Comparison of ENCODE assay signal across 25 mouse cellular contexts in the genomic region with DNA sequence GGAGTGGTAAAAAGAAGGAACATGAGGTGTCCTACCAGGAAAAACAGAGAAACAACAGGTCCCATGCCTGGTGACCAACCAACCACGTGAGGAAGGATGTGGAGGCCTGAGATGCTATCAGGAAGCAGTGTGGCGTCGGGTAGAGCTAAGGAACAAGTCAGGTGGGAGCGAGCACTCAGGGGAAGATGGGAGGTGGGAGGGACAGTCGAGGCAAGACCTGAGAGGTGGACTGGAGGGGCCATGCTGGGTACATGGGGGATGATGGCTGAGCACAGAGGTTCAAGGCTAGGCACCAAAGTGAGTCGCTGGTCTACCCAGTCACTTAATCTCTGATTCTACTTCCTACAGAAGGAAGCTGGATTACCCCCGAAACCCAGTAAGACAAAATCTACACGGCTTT. TPM values are rescaled to one million over a fixed set of nuclear protein-coding genes. Genes with fewer than 3 reads are reported as not detected.
A peak's percentile ranks its signal among the peaks of the same experiment; 100 is the strongest.
DNase-seq lines count a peak whose midpoint lies in the region; ATAC-seq and TF ChIP-seq lines count a peak whose summit lies in the region.
"Had no signal": no experiment of that assay in that cellular context is flagged by ENCODE, and none has a peak within 500 bp of the region (broad histone marks: within the 10 kb centered on the region; RNA-seq: fewer than 3 reads in every experiment).

No protein-coding gene starts in this region.

- H3K4me3 ChIP-seq in heart, embryonic 14.5 days (ENCODE audit: control insufficient read depth in 1 of 2, insufficient read depth in 1 of 2, low read depth in 1 of 2, low read length in 2 of 2), result no peak overlapping the region
- H3K4me3 ChIP-seq in liver, embryonic 12.5 days, result peak overlapping the region; percentile 60
- no peak overlapping the region for H3K4me3 ChIP-seq in myocyte
- H3K4me3 ChIP-seq: embryonic facial prominence, embryonic 12.5 days; forebrain, embryonic 13.5 days; lung, embryonic 15.5 days; megakaryocyte, embryonic 14.5 days; neural tube, embryonic 12.5 days had no signal

- no peaks in the 10 kb centered on the region for H3K27me3 ChIP-seq in heart, embryonic 14.5 days (ENCODE audit: control insufficient read depth, insufficient read depth, low read length)
- H3K27me3 ChIP-seq in liver, embryonic 12.5 days (replicated peaks), result 0 out of 2 replicates have a peak, but pooled peaks cover 4% of the 10 kb centered on the region
- no peaks in the 10 kb centered on the region for H3K27me3 ChIP-seq in myocyte (ENCODE audit: control insufficient read depth, insufficient read depth, insufficient read length)
- H3K27me3 ChIP-seq: embryonic facial prominence, embryonic 12.5 days; forebrain, embryonic 13.5 days; lung, embryonic 15.5 days had no signal

- no peak overlapping the region for H3K9ac ChIP-seq in heart, embryonic 14.5 days (ENCODE audit: low read length)
- peak overlapping the region; percentile 73 for H3K9ac ChIP-seq in liver, embryonic 12.5 days
- H3K9ac ChIP-seq: embryonic facial prominence, embryonic 12.5 days; forebrain, embryonic 13.5 days; hindbrain, embryonic 14.5 days; lung, embryonic 15.5 days; neural tube, embryonic 12.5 days had no signal

- H3K79me2 ChIP-seq in myocyte (ENCODE audit: control insufficient read depth, insufficient read depth), result peaks cover 18% of the 10 kb centered on the region

- TF ChIP-seq POLR2A in myocyte (IDR thresholded peaks at IDR 0.05; ENCODE audit: insufficient read length, low read depth), result peak; percentile 30

- peaks cover 62 to 90% of the 10 kb centered on the region in 2 experiments for H3K4me1 ChIP-seq in heart, embryonic 14.5 days (ENCODE audit: control insufficient read depth in 2 of 2, insufficient read depth in 2 of 2, low read length in 2 of 2)
- H3K4me1 ChIP-seq in liver, embryonic 12.5 days, result peaks cover 75% of the 10 kb centered on the region
- H3K4me1 ChIP-seq: forebrain, embryonic 13.5 days had no signal

- 64% methylated on average over 8 of the region's 8 CpGs for whole genome bisulfite sequencing in heart, embryonic 14.5 days
- WGBS in liver, embryonic 12.5 days (ENCODE audit: insufficient replicate concordance), result 39% methylated on average over 8 of the region's 8 CpGs

- no peak for ATAC-seq in heart, embryonic 14.5 days (ENCODE audit: insufficient number of reproducible peaks, insufficient read depth, low FRiP score, low read depth)
- no peak for ATAC-seq in liver, embryonic 12.5 days
- ATAC-seq: CD4-positive, CD25-positive, alpha-beta regulatory T cell, adult 4 months; forebrain, embryonic 13.5 days; inflammation-experienced regulatory T-cells, adult 6 months had no signal

- no peaks in the 10 kb centered on the region for H3K9me3 ChIP-seq in heart, embryonic 14.5 days (ENCODE audit: control insufficient read depth, low read length)
- no peaks in the 10 kb centered on the region for H3K9me3 ChIP-seq in liver, embryonic 12.5 days (replicated peaks)
- H3K9me3 ChIP-seq: embryonic facial prominence, embryonic 12.5 days; forebrain, embryonic 13.5 days; lung, embryonic 15.5 days; neural tube, embryonic 12.5 days had no signal

- H3ac ChIP-seq in myocyte (ENCODE audit: control insufficient read depth, insufficient read length), result no peak overlapping the region

- H3K36me3 ChIP-seq in heart, embryonic 14.5 days (ENCODE audit: control insufficient read depth, insufficient read depth, low read length), result peaks cover 20% of the 10 kb centered on the region; the same call in 1 of the 2 replicates
- H3K36me3 ChIP-seq in liver, embryonic 12.5 days, result no peaks in the 10 kb centered on the region
- H3K36me3 ChIP-seq in myocyte (ENCODE audit: control insufficient read depth, insufficient read depth), result no peaks in the 10 kb centered on the region
- H3K36me3 ChIP-seq: embryonic facial prominence, embryonic 12.5 days; lung, embryonic 15.5 days; neural tube, embryonic 12.5 days had no signal

- peak overlapping the region; percentile 54 to 92 for H3K27ac ChIP-seq in heart, embryonic 14.5 days (replicated peaks in 1 of 2; ENCODE audit: control insufficient read depth in 1 of 2, insufficient read depth in 1 of 2, low read depth in 2 of 2, low read length in 2 of 2)
- H3K27ac ChIP-seq in liver, embryonic 12.5 days, result peak overlapping the region; percentile 97
- H3K27ac ChIP-seq: embryonic facial prominence, embryonic 12.5 days; forebrain, embryonic 13.5 days; hindbrain, embryonic 14.5 days; kidney, postnatal 0 days; lung, embryonic 15.5 days; neural tube, embryonic 12.5 days had no signal

- intact Hi-C loops in heart, postnatal 36 days (cut with DNase I), result no loop called here

- DNase-seq in heart, adult 11 months, result peak; percentile 86
- DNase-seq in heart, postnatal 36 days, result no peak
- no peak for DNase-seq in heart, postnatal 4 days
- DNase-seq in adrenal gland, adult 18-20 months (ENCODE audit: low spot score in 2 of 2), result no peak
- DNase-seq: adrenal gland, adult 8-10 months; cerebellum, adult 18-20 months; cerebellum, postnatal 25 days; kidney, adult 2 months; layer of hippocampus, adult 9-11 months; lung, postnatal 36 days; midbrain, embryonic 14.5 days; right cerebral cortex, postnatal 14 days; spleen, adult 18-20 months had no signal

- H3K4me2 ChIP-seq in heart, embryonic 14.5 days (ENCODE audit: low read length), result peak overlapping the region; percentile 32; the same call in 1 of the 2 replicates
- peak overlapping the region; percentile 74 for H3K4me2 ChIP-seq in liver, embryonic 12.5 days
- H3K4me2 ChIP-seq in myocyte (ENCODE audit: low read depth), result peak overlapping the region; percentile 13
- H3K4me2 ChIP-seq: embryonic facial prominence, embryonic 12.5 days; forebrain, embryonic 13.5 days; hindbrain, embryonic 14.5 days; lung, embryonic 15.5 days; neural tube, embryonic 12.5 days had no signal

TF ChIP-seq in myocyte, 11 proteins besides CTCF, POLR2A, EP300 and RAD21:
- TF ChIP-seq MYOG (IDR thresholded peaks at IDR 0.05; ENCODE audit: control insufficient read depth in 1 of 3, insufficient read depth in 1 of 3, insufficient read length in 2 of 3, low read depth in 2 of 3), result peak in 1 of 3 experiments; percentile 23
- TF ChIP-seq MAX (IDR thresholded peaks at IDR 0.05; ENCODE audit: low read depth), result no peak

RNA-seq across cellular contexts. Expression of gene Jph2, which starts 42.1 kb away (rescaled TPM):
- 100 to 1,000 TPM; 323 to 334 TPM for total RNA-seq in heart, postnatal 36 days (2021)
- polyA plus RNA-seq in heart, embryonic 14.5 days (2014; fragmentation: Nextera tagmentation; extraction: Ambion mirVana), result 25.5 and 29.4 TPM in 2 replicates
- total RNA-seq in heart, postnatal 4 days (2021), result 100 to 1,000 TPM; 366 to 416 TPM
- 0.12 and 0.16 TPM in 2 replicates for polyA plus RNA-seq in liver, embryonic 12.5 days (2016; fragmentation: Nextera tagmentation; extraction: Ambion mirVana)
- polyA plus RNA-seq in myocyte (2012; fragmentation: generic; extraction: Trizol), result 217 TPM
- total RNA-seq in adrenal gland, adult 18-20 months (2021), result 1 to 10 TPM; 4.4 to 6.5 TPM
- polyA plus RNA-seq: CD4-positive, CD25-positive, alpha-beta regulatory T cell, adult 4 months; inflammation-experienced regulatory T-cells, adult 6 months had no signal

Comparison
In these comparisons a context has a peak if more than half of its experiments do, and no peak if none do; other contexts are left out.
1. H3K4me2 ChIP-seq: peak in every context shown above with its lines; median percentile 74 in liver, embryonic 12.5 days; 32 in heart, embryonic 14.5 days; 13 in myocyte.
2. RNA of gene Jph2, which starts 42.1 kb away (total RNA-seq): 366 to 416 TPM in heart, postnatal 4 days and 323 to 334 TPM in heart, postnatal 36 days; 4.4 to 6.5 TPM in adrenal gland, adult 18-20 months; every median in the first group is over 10 times any median in the second.